Mouse (Mus musculus) lung, embryonic 15.5 days (tissue): ENCODE results near the gene Slc28a1. TPM values are rescaled to one million over a fixed set of nuclear protein-coding genes. Genes with fewer than 3 reads are reported as not detected.
"Not testable (repeated sequence)": the region's sequence is repeated elsewhere in the genome, so short reads cannot be mapped to it uniquely, and the experiment has no call there.

Source experiments
- ATAC-seq: fragments of 200-750 bp; cut with Nextera tagmentation; 2 replicates; pipeline ENCODE4 v1.8.0; 2017; ENCODE audit warnings: moderate number of reproducible peaks, borderline replicate concordance; ENCODE audit not compliant: low FRiP score, low TSS enrichment; ENCODE audit errors: extremely low read depth
- H3K27ac ChIP-seq: fragments of 300-500 bp; sonication (generic); 2 replicates; pipeline ENCODE4 v1.5.1; 2015; ENCODE audit warnings: moderate library complexity, mild to moderate bottlenecking, inconsistent platforms
- H3K27me3 ChIP-seq: fragments of 300-500 bp; sonication (generic); 2 replicates; pipeline ENCODE4 v1.6.1; 2015; ENCODE audit warnings: inconsistent platforms
- H3K36me3 ChIP-seq: fragments of 300-500 bp; sonication (generic); 2 replicates; pipeline ENCODE4 v1.6.1; 2015; ENCODE audit warnings: inconsistent platforms
- H3K4me1 ChIP-seq: fragments of 300-500 bp; sonication (generic); 2 replicates; pipeline ENCODE4 v1.6.1; 2015; ENCODE audit warnings: inconsistent platforms
- H3K4me2 ChIP-seq: fragments of 300-500 bp; sonication (generic); 2 replicates; pipeline ENCODE4 v1.6.1; 2015; ENCODE audit warnings: inconsistent platforms, mild to moderate bottlenecking, moderate library complexity
- H3K4me3 ChIP-seq: fragments of 300-500 bp; sonication (generic); 2 replicates; pipeline ENCODE4 v1.5.1; 2015; ENCODE audit warnings: mild to moderate bottlenecking, inconsistent platforms
- H3K9ac ChIP-seq: fragments of 300-500 bp; sonication (generic); 2 replicates; pipeline ENCODE4 v1.6.1; 2015; ENCODE audit warnings: inconsistent platforms
- H3K9me3 ChIP-seq: fragments of 300-500 bp; sonication (generic); 2 replicates; pipeline ENCODE4 v1.6.1; 2016; ENCODE audit warnings: inconsistent platforms
- WGBS: fragments of 180-500 bp; shearing (Covaris S2); methylation state at CpG from one replicate; pipeline ENCODE4 v1.1.7; 2015; 5-methylcytosine and 5-hydroxymethylcytosine counted together
- polyA plus RNA-seq: library from polyadenylated mRNA; unstranded; fragments of >200 nt; fragmentation: Nextera tagmentation; extraction: Ambion mirVana; gene quantifications from 2 replicates; pipeline ENCODE4 v1.2.1, GENCODE M21; 2015

Slc28a1 gene
- polyA plus RNA-seq, 1 experiment from 2014 or later: not detected

GRCm38 (mm10) chr7:81199109-81199508, 84.5 kb downstream of the Slc28a1 start:
- Histone ChIP-seq H3K27me3 (no peaks in the 10 kb centered on the region), H3K4me2 (no peak overlapping the region), H3K9me3 (no peaks in the 10 kb centered on the region), H3K9ac (no peak overlapping the region), H3K36me3 (no peaks in the 10 kb centered on the region), H3K27ac (0 out of 2 replicates have a peak overlapping the region, but pooled peaks have one; percentile 7), H3K4me3 (no peak overlapping the region), H3K4me1 (peaks cover 31% of the 10 kb centered on the region)
- ATAC-seq: peak; percentile 24; the same call in 1 of the 2 replicates
- 35% methylated on average over 5 of the region's 5 CpGs for WGBS

DNA sequence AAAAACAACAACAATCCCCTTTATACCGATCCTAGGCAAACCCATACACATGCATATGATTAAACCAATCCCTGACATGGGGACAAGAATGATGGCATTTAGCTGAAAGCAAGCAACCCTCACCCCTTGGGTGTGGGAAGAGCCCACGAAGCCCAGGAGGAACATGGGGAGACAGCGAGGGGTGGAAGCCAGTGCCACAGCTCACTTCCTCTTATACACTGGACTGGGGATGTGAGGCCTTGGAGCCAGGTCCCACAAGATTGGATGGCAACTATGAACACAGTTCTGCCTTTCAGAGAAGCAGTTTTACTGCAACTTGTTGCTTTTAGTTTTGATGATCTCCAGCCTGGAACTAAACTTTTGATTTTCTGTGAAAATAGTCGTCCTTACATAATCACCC, 85.2 kb downstream of the Slc28a1 start:
- Histone ChIP-seq H3K9me3 (no peaks in the 10 kb centered on the region), H3K27ac (no peak overlapping the region), H3K4me3 (no peak overlapping the region), H3K4me2 (no peak overlapping the region), H3K27me3 (no peaks in the 10 kb centered on the region), H3K4me1 (peaks cover 31% of the 10 kb centered on the region), H3K36me3 (no peaks in the 10 kb centered on the region), H3K9ac (no peak overlapping the region)
- WGBS: 49% methylated on average over 4 of the region's 4 CpGs
- no peak for ATAC-seq

- WGBS: 40% methylated on average over 5 of the region's 5 CpGs
These were observed 87.8 kb downstream of the Slc28a1 start for GRCm38 (mm10) chr7:81202389-81202788.

DNA sequence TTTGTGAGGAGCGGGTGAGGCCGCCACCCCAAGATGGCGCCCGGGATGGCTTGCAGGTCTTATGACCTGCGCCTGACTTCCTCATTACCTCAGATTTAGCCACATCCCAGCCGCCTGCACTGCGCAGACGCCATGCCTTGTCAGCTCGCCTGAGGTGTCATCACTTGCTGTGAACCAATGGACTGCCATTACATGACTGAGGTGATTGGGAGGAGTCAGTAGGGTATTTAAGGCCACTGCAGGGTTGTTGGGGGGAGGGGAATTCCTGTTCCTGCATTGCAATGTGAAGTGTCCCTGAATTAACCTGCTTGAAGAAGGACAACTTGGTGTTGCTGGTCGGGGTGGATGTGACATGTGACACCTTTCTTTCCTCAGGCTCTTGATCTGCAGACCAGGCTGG, 89.0 kb downstream of the Slc28a1 start:
- not testable (repeated sequence) for H3K4me1 ChIP-seq, H3K9ac ChIP-seq, H3K36me3 ChIP-seq, H3K27me3 ChIP-seq, H3K27ac ChIP-seq, ATAC-seq, H3K4me2 ChIP-seq, H3K9me3 ChIP-seq, H3K4me3 ChIP-seq
- WGBS: 88% methylated on average over 10 of the region's 10 CpGs

More at GRCm38 (mm10) chr7:81202389-81202788, 87.8 kb downstream of the Slc28a1 start:
- Histone ChIP-seq H3K4me3 (no peak overlapping the region), H3K9me3 (no peaks in the 10 kb centered on the region), H3K27me3 (no peaks in the 10 kb centered on the region), H3K4me1 (peaks cover 20% of the 10 kb centered on the region), H3K4me2 (no peak overlapping the region), H3K27ac (no peak overlapping the region), H3K9ac (no peak overlapping the region), H3K36me3 (no peaks in the 10 kb centered on the region)
- ATAC-seq: no peak

- no peaks in the 10 kb centered on the region for H3K36me3 ChIP-seq
- 14% methylated on average over 6 of the region's 6 CpGs for WGBS
- H3K27me3 ChIP-seq: peaks cover 37% of the 10 kb centered on the region
- H3K9ac ChIP-seq: no peak overlapping the region
- peaks cover 25% of the 10 kb centered on the region for H3K4me1 ChIP-seq
- H3K4me3 ChIP-seq: no peak overlapping the region
- no peak overlapping the region for H3K4me2 ChIP-seq
- no peaks in the 10 kb centered on the region for H3K9me3 ChIP-seq
- H3K27ac ChIP-seq: peak overlapping the region; percentile 58
- no peak for ATAC-seq
These were observed 94.3 kb downstream of the Slc28a1 start for GRCm38 (mm10) chr7:81208944-81209343.

- H3K27ac ChIP-seq: no peak overlapping the region
- no peak overlapping the region for H3K4me2 ChIP-seq
- no peak overlapping the region for H3K4me3 ChIP-seq
- H3K4me1 ChIP-seq: peaks cover 29% of the 10 kb centered on the region
- H3K36me3 ChIP-seq: no peaks in the 10 kb centered on the region
- ATAC-seq: no peak
- 41% methylated on average over 12 of the region's 12 CpGs for WGBS
- H3K27me3 ChIP-seq: peaks cover 49% of the 10 kb centered on the region
- no peaks in the 10 kb centered on the region for H3K9me3 ChIP-seq
- H3K9ac ChIP-seq: no peak overlapping the region
These were observed 95.5 kb downstream of the Slc28a1 start for GRCm38 (mm10) chr7:81209979-81210685.

GRCm38 (mm10) chr7:81211760-81212159, 97.2 kb downstream of the Slc28a1 start:
- no peaks in the 10 kb centered on the region for H3K9me3 ChIP-seq
- peaks cover 29% of the 10 kb centered on the region for H3K4me1 ChIP-seq
- ATAC-seq: no peak
- no peak overlapping the region for H3K9ac ChIP-seq
- H3K27ac ChIP-seq: peak overlapping the region; percentile 76
- no peaks in the 10 kb centered on the region for H3K36me3 ChIP-seq
- 11% methylated on average over 8 of the region's 8 CpGs for WGBS
- H3K4me3 ChIP-seq: peak overlapping the region; percentile 57
- peak overlapping the region; percentile 72 for H3K4me2 ChIP-seq
- H3K27me3 ChIP-seq: peaks cover 57% of the 10 kb centered on the region

GRCm38 (mm10) chr7:81212261-81212681, 97.7 kb downstream of the Slc28a1 start:
- Histone ChIP-seq H3K9me3 (no peaks in the 10 kb centered on the region), H3K4me2 (peak overlapping the region; percentile 72), H3K4me3 (peak overlapping the region; percentile 57), H3K9ac (peak overlapping the region; percentile 33), H3K36me3 (no peaks in the 10 kb centered on the region), H3K27ac (peak overlapping the region; percentile 76), H3K4me1 (peaks cover 29% of the 10 kb centered on the region), H3K27me3 (peaks cover 57% of the 10 kb centered on the region)
- WGBS: 0% methylated on average over 22 of the region's 22 CpGs
- ATAC-seq: peak; percentile 63; the same call in 1 of the 2 replicates

- peak; percentile 88 for ATAC-seq
- Histone ChIP-seq H3K9ac (peak overlapping the region; percentile 33), H3K4me3 (peak overlapping the region; percentile 57), H3K27me3 (peaks cover 57% of the 10 kb centered on the region), H3K4me2 (peak overlapping the region; percentile 72), H3K27ac (peak overlapping the region; percentile 76), H3K36me3 (no peaks in the 10 kb centered on the region), H3K4me1 (peaks cover 29% of the 10 kb centered on the region), H3K9me3 (no peaks in the 10 kb centered on the region)
- WGBS: under 1% methylated on average over 57 of the region's 57 CpGs
These were observed 98.2 kb downstream of the Slc28a1 start for GRCm38 (mm10) chr7:81212697-81213346.

GRCm38 (mm10) chr7:81213347-81214152, 99.0 kb downstream of the Slc28a1 start, which contains the start of gene Pde8a:
Gene Pde8a, plus strand, starts transcription at chr7:81213596.
- no peak for ATAC-seq
- H3K27me3 ChIP-seq: peaks cover 57% of the 10 kb centered on the region

DNA sequence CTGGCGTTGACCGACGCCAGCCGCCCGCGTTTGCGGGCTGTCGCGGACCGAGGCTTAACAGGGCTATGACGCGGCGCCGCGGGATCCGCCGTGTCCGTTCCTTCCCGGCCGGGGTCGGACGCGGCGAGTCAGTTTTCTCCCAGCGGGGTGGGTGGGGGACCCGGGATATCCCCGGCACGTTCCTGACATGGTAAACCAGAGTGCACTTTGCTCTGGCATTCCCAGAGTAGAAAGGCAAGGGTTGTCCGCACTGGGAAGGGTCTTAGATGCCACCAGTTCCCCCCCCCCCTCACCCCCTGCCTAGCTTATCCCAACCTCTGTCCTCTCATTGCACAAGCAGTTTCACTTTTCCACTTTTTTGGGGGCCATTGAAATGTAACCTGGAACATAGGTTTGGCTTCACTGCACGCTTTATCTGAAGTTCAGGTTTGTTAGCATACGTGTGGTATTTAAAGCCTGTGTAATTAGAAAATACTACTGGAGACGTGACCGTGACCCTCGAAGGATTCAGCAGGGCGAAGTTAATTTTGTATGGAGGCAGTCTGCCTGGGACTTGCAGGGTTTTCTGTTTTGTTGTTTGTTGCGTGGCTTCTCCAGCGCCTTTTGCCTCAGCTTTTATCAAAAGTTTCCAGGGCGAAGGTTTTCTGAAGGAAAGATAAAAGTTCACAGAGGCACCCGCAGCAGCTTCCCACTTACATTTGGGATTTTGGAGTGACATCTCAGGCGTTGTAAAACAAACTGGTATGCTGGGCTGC, 99.7 kb downstream of the Slc28a1 start:
- no peaks in the 10 kb centered on the region for H3K9me3 ChIP-seq
- peak overlapping the region; percentile 43 for H3K9ac ChIP-seq
- H3K27ac ChIP-seq: no peak overlapping the region
- H3K4me3 ChIP-seq: peak overlapping the region; percentile 57
- no peak for ATAC-seq
- 7% methylated on average over 40 of the region's 40 CpGs for WGBS
- peaks cover 29% of the 10 kb centered on the region for H3K4me1 ChIP-seq
- peaks cover 57% of the 10 kb centered on the region for H3K27me3 ChIP-seq
- H3K4me2 ChIP-seq: peak overlapping the region; percentile 72
- H3K36me3 ChIP-seq: no peaks in the 10 kb centered on the region

More at GRCm38 (mm10) chr7:81213347-81214152, 99.0 kb downstream of the Slc28a1 start, which contains the start of gene Pde8a:
- Histone ChIP-seq H3K4me2 (peak within 1 kb of the TSS; percentile 72), H3K4me3 (peak within 1 kb of the TSS; percentile 57), H3K9ac (peak within 1 kb of the TSS; percentile 43), H3K36me3 (no peaks in the 10 kb centered on the region), H3K27ac (peak within 1 kb of the TSS; percentile 76), H3K9me3 (no peaks in the 10 kb centered on the region), H3K4me1 (peaks cover 29% of the 10 kb centered on the region)
- WGBS: under 1% methylated on average over 126 of the region's 128 CpGs
